Mouse (Mus musculus): Measurements from ENCODE around the gene Gins2. TPM values are rescaled to one million over a fixed set of nuclear protein-coding genes. Genes with fewer than 3 reads are reported as not detected.

The Gins2 gene
- polyA plus RNA-seq, 1 experiment from 2014 or later, result 104 TPM

DNA sequence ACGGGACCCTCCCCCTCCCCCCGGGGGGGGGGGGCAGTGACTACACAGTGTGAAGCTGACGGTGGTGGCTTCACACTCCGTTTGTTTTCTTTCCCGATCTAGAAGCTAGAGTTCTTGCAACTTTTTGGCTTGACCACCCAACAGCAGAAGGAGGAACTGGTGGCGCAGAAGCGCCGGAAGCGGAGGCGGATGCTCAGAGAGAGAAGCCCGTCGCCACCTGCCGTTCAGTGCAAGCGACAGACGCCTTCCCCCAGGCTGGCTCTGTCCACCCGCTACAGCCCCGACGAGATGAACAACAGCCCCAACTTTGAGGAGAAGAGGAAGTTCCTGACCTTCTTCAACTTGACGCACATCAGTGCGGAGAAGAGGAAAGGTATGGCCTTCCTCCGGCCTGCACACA is 16.6 kb downstream of the Gins2 start:
- ATAC-seq (ENCODE audit: low FRiP score, low read depth), result no peak
- Histone ChIP-seq H3K9me3 (no peaks in the 10 kb centered on the region), H3K4me3 (no peak overlapping the region), H3K27me3 (no peaks in the 10 kb centered on the region), H3K9ac (no peak overlapping the region), H3K36me3 (peaks cover 99% of the 10 kb centered on the region), H3K4me2 (replicated peaks) (no peak overlapping the region), H3K4me1 (peaks cover 31% of the 10 kb centered on the region), H3K27ac (no peak overlapping the region)
- whole genome bisulfite sequencing, result 86% methylated on average over 21 of the region's 21 CpGs

DNA sequence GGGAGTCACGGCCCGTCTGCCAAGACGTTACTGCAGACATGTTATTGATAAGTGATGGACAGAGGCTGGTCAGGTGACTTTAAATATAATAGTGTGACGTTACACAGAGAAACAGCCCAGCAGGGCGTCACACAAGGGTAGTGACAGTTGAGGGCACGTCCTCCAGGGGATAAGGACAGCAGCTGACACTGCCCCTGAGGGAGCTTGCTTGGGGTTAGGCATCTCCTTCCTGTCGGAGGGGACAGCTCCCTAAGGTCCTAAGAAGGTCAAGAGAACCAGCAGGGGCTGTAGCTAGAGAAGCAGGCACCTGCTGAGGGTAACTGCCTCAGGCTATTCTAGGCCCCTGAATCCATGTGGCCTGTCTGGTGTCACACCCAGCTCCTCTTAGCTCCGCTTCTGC is 17.5 kb downstream of the Gins2 start:
- Histone ChIP-seq H3K27ac (no peak overlapping the region), H3K9me3 (no peaks in the 10 kb centered on the region), H3K4me3 (no peak overlapping the region), H3K4me1 (peaks cover 35% of the 10 kb centered on the region), H3K27me3 (no peaks in the 10 kb centered on the region), H3K9ac (no peak overlapping the region), H3K4me2 (replicated peaks) (no peak overlapping the region), H3K36me3 (peaks cover 99% of the 10 kb centered on the region)
- no peak for ATAC-seq (ENCODE audit: low FRiP score, low read depth)
- WGBS, result 78% methylated on average over 8 of the region's 8 CpGs

DNA sequence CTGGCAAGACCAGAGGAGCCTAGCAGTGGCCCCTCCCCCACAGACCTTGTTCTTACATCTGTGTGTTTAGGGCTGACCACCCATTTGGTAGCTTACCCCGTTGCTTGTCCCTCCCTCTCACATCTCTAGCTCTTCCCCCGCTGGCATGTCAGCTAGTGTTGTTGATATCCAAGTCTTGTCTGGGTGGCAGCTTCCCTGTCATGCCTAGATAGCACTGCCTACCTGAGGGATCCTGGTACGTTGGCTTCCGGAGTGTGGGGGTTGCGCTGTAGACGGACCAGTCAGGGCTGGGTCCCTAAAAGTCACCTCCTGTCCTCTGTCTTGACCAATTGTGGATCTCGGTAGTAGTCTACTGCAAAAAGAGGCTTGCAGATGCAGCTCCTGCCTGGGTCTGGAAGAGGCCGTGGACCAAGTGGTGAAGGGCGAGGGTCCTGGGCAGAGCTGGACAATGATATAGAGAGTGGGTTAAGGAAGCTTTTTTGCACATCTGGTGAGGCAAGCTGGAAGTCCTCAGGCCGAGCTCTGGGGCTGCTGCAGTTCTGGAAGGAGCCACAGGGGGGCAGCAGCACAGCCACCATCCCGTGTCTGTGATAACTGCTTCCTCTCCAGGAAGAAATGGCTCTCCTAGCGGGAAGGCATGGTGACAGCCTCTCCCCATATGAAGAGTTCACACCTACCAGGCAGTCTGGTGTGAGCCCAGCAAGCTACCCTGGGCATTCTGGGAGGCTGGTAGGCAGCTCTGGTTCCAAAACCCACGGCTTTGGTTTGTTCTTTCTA is 19.0 kb downstream of the Gins2 start:
- no peak overlapping the region for H3K27ac ChIP-seq
- peaks cover 49% of the 10 kb centered on the region for H3K4me1 ChIP-seq
- H3K4me2 ChIP-seq (replicated peaks), result no peak overlapping the region
- no peaks in the 10 kb centered on the region for H3K9me3 ChIP-seq
- 53% methylated on average over 13 of the region's 13 CpGs for WGBS
- peaks cover 87% of the 10 kb centered on the region for H3K36me3 ChIP-seq
- no peak overlapping the region for H3K9ac ChIP-seq
- ATAC-seq (ENCODE audit: low FRiP score, low read depth), result no peak
- H3K4me3 ChIP-seq, result no peak overlapping the region
- H3K27me3 ChIP-seq, result no peaks in the 10 kb centered on the region

DNA sequence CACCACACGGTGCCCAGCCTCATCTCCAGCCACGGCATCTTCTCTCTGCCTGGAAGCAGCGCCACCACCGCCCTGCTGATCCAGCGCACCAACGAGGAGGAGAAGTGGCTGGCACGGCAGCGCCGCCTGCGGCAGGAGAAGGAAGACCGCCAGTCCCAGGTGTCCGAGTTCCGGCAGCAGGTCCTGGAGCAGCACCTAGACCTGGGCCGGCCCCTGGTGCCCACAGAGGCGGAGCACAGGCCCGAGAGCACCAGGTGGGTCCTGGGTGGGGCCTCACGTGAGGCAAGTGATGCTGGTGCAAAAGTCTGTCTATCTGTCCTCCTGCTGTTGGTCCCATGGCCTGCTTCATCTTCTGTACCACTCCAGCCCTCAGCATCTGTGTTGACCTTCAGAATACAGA is 20.0 kb downstream of the Gins2 start:
- H3K4me3 ChIP-seq, result no peak overlapping the region
- ATAC-seq (ENCODE audit: low FRiP score, low read depth), result no peak
- H3K36me3 ChIP-seq, result peaks cover 77% of the 10 kb centered on the region
- no peaks in the 10 kb centered on the region for H3K9me3 ChIP-seq
- 96% methylated on average over 17 of the region's 17 CpGs for WGBS
- H3K27me3 ChIP-seq, result no peaks in the 10 kb centered on the region
- H3K4me2 ChIP-seq (replicated peaks), result no peak overlapping the region
- H3K4me1 ChIP-seq, result peaks cover 55% of the 10 kb centered on the region
- H3K9ac ChIP-seq, result no peak overlapping the region
- no peak overlapping the region for H3K27ac ChIP-seq

DNA sequence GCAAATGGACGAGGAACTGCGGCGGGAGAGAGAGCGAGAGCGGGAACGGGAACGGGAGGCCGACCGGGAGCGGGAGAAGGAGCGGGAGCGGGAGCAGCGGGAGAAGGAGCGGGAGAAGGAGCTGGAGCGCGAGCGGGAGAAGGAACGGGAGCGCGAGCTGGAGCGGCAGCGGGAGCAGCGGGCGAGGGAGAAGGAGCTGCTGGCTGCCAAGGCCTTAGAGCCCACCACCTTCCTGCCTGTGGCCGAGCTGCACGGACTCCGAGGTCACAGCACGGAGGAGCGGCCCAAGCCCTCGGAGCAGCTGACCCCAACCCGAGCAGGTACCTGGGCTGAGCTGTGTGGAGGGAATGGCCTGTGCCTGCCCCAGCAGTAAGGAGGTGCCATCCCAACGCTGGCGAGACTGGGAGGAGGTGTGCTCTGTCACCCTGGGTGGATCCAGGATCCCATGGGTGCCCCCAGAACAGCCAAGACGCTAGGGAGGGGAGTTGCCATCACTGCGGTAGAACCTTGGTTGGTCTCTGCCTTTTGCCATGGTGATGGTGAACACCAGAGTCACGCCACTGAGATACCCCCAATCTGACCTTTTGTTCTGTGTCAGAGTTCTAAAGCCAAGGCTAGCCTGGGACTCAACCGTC is 20.8 kb downstream of the Gins2 start:
- Histone ChIP-seq H3K4me3 (no peak overlapping the region), H3K9me3 (no peaks in the 10 kb centered on the region), H3K36me3 (peaks cover 69% of the 10 kb centered on the region), H3K27ac (no peak overlapping the region), H3K4me1 (peaks cover 55% of the 10 kb centered on the region), H3K9ac (no peak overlapping the region), H3K4me2 (replicated peaks) (no peak overlapping the region), H3K27me3 (no peaks in the 10 kb centered on the region)
- WGBS, result 97% methylated on average over 37 of the region's 37 CpGs
- ATAC-seq (ENCODE audit: low FRiP score, low read depth), result no peak

DNA sequence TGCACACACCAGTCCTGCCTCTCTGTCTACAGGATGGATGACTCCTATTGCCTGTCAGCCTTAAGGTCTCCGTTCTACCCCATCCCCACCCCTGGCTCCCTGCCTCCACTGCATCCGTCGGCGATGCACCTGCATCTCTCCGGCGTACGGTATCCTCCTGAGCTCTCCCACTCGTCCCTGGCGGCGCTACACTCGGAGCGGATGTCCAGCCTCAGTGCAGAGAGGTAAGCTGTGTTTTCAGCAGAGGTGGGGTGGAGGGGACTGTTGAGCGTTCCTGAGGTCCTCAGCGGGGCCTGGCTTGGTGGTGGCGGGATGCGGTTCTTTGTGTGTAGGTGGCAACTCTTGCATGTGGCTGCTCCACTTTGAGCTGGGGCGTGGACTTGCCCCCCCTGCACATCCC is 21.4 kb downstream of the Gins2 start:
- ATAC-seq (ENCODE audit: low FRiP score, low read depth), result no peak
- Histone ChIP-seq H3K27ac (no peak overlapping the region), H3K4me3 (no peak overlapping the region), H3K4me2 (replicated peaks) (no peak overlapping the region), H3K9me3 (no peaks in the 10 kb centered on the region), H3K36me3 (peaks cover 63% of the 10 kb centered on the region), H3K9ac (no peak overlapping the region), H3K27me3 (no peaks in the 10 kb centered on the region), H3K4me1 (peaks cover 56% of the 10 kb centered on the region)
- WGBS, result 95% methylated on average over 17 of the region's 17 CpGs

DNA sequence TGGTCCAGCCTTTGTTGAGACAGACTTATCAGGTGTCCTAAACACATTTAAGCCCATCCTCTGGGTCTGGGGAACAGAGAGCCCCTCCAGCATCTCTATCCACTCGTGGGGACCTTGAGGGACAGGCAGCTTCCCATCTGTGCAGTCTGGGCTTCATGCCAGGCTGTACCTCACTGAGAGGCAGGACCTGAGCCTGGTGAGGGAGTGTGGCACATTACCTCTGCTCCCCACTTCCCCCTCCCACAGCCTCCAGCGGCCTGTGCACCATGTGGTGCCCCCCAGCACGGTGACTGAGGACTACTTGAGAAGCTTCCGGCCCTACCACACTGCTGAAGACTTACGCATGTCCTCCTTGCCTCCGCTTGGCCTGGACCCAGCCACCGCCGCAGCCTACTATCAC is 22.4 kb downstream of the Gins2 start:
- no peaks in the 10 kb centered on the region for H3K9me3 ChIP-seq
- peaks cover 53% of the 10 kb centered on the region for H3K36me3 ChIP-seq
- H3K9ac ChIP-seq, result peak overlapping the region; percentile 8; the same call in 1 of the 2 replicates
- ATAC-seq (ENCODE audit: low FRiP score, low read depth), result no peak
- WGBS, result 75% methylated on average over 8 of the region's 8 CpGs
- no peaks in the 10 kb centered on the region for H3K27me3 ChIP-seq
- H3K27ac ChIP-seq, result no peak overlapping the region
- H3K4me3 ChIP-seq, result no peak overlapping the region
- H3K4me1 ChIP-seq, result peaks cover 66% of the 10 kb centered on the region
- no peak overlapping the region for H3K4me2 ChIP-seq (replicated peaks)

DNA sequence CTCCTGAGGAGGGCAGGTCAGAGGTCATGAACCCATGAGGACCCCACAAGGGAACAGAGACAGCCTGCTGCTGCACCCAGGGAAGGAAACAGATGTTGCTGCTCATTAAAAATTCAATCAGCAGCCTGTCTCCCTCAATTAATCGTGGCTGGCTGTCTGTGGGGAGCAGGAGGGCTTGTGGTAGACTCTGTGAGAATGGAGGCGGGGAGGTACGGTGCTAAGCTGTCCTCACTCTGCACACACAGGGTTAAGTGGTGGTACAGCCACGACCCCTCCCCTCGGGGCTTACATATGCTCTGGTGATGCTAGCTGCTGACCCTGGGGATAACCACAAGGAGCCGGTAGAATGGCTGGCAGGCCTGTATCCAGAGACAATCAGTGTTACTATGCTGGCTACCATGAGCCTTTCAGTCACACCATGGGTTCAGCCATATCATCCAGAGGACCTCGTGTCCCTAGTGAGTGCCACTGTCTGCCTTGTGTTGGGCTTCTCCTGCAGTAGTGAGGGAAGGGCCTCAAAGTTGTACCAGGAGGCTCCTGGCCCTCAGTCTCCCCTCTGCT is 23.9 kb downstream of the Gins2 start:
- no peak for ATAC-seq (ENCODE audit: low FRiP score, low read depth)
- Histone ChIP-seq H3K36me3 (peaks cover 39% of the 10 kb centered on the region), H3K4me2 (replicated peaks) (no peak overlapping the region), H3K4me1 (peaks cover 69% of the 10 kb centered on the region), H3K27me3 (no peaks in the 10 kb centered on the region), H3K9ac (no peak overlapping the region), H3K4me3 (no peak overlapping the region), H3K27ac (no peak overlapping the region), H3K9me3 (no peaks in the 10 kb centered on the region)
- WGBS, result 23% methylated on average over 7 of the region's 7 CpGs

DNA sequence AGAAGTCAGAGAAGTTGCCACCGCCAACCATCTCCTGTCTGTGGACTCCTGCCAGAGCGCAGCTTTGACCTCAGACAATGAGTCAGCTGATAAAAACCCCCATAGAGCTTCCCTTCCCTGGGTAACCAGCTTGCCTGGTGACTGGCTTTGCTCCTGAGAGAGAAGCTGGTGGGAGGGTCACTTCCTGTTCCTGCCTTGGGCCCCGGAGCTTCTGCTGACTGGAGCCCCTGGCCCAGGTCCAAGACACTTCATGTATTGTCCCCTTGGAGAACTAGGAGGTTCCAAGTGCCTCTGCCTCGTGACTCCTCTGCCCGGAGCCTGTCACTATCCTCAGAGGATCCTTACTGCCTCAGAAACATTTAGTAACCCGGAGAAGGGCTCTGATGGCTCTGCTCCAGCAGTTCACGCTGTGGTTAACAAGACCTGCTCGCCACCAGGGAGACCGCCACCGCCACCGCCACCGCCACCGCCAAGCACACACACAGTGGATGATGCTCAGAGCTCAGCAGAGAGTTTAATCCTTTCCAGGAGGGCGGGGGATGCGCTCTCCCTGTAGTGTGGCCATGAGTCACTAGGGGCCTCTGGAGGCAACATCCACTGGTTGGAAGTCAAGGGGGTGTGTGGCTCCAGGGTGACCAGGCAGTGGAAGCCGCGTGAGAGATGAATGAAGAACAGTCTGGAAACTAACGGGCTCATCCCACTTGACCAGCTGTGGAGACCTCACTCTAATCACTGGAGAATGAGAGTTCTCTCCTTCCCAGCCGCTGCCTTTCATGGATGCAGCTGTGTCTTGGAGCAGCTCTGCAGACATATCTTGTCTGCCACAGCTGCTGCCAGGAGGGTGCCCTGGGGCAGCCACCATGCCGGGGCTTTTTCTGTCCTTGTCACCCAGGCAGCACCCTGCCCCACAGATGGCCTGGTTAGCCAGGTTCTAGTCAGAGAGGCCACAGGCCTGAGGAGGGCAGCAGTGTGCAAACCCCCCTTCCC is 25.0 kb downstream of the Gins2 start:
- H3K9ac ChIP-seq, result peak overlapping the region; percentile 20; the same call in 1 of the 2 replicates

DNA sequence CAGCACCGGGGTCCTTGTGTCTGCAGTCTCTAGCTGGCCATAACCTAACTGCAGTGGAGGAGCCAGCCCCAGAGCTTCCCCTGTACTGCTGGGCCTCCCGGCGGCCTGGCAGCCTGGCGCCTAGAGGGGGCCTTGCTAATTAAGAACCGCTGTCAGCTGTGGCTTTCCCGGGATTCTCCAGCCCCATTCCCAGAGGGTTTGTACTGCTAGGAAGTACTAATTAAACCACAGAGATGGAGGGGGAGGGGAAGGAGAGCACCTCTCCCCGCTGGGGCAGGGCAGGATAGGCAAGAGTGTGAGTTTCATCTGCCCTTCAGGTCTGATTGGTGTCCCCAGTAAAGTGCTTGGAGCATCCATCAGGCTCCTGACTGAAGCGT is 25.8 kb downstream of the Gins2 start:
- H3K9me3 ChIP-seq, result no peaks in the 10 kb centered on the region
- H3K4me1 ChIP-seq, result peaks cover 81% of the 10 kb centered on the region
- 0 out of 2 replicates have a peak overlapping the region, but pooled peaks have one; percentile 12 for H3K4me2 ChIP-seq (replicated peaks)
- H3K36me3 ChIP-seq, result peaks cover 21% of the 10 kb centered on the region
- H3K27me3 ChIP-seq, result no peaks in the 10 kb centered on the region
- no peak overlapping the region for H3K4me3 ChIP-seq
- H3K9ac ChIP-seq, result peak overlapping the region; percentile 20; the same call in 1 of the 2 replicates
- peak overlapping the region; percentile 67; the same call in 1 of the 2 replicates for H3K27ac ChIP-seq
- 7% methylated on average over 8 of the region's 8 CpGs for WGBS
- no peak for ATAC-seq (ENCODE audit: low FRiP score, low read depth)

More for the DNA sequence above, 25.0 kb downstream of the Gins2 start:
- WGBS, result 20% methylated on average over 20 of the region's 20 CpGs
- Histone ChIP-seq H3K4me2 (replicated peaks) (peak overlapping the region; percentile 12; the same call in 1 of the 2 replicates), H3K9me3 (no peaks in the 10 kb centered on the region), H3K4me1 (peaks cover 73% of the 10 kb centered on the region), H3K27me3 (no peaks in the 10 kb centered on the region), H3K36me3 (peaks cover 29% of the 10 kb centered on the region), H3K27ac (peak overlapping the region; percentile 67; the same call in 1 of the 2 replicates), H3K4me3 (no peak overlapping the region)
- no peak for ATAC-seq (ENCODE audit: low FRiP score, low read depth)

DNA sequence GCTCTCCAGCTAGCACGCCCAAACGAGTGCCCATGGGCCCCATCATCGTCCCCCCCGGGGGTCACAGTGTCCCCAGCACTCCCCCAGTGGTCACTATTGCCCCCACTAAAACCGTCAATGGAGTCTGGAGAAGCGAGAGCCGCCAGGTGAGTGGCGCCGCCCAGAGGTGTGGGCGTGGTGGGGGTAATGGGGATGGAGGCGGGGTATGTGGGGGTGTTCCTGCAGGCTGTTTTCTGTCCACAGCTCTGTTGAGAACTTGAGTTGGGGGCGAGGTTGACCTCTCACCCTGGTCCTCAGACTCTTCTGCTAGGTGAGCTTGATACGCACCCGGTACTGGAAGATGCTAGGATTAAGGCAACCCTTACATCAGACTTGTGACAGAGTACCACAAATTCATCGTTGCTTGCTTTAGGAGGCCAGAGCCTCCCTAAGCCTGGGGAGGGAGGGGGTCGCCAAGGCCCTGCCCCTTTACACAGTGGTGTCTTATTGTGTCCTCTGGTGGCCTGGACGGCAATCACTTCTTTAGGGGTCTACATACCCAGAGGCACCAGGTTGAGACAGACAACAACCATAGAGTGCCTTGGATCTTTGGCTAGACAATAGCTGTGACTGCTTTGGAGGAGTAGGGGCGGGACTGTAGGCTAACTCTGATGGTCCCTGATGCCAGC is 26.3 kb downstream of the Gins2 start:
- Histone ChIP-seq H3K9me3 (no peaks in the 10 kb centered on the region), H3K27ac (peak overlapping the region; percentile 28; the same call in 1 of the 2 replicates), H3K9ac (peak overlapping the region; percentile 20; the same call in 1 of the 2 replicates), H3K27me3 (no peaks in the 10 kb centered on the region), H3K36me3 (peaks cover 16% of the 10 kb centered on the region), H3K4me2 (replicated peaks) (0 out of 2 replicates have a peak overlapping the region, but pooled peaks have one; percentile 12), H3K4me3 (no peak overlapping the region), H3K4me1 (peaks cover 86% of the 10 kb centered on the region)
- WGBS, result 63% methylated on average over 18 of the region's 18 CpGs
- no peak for ATAC-seq (ENCODE audit: low FRiP score, low read depth)
